Mouse (Mus musculus) embryonic facial prominence, embryonic 11.5 days (tissue): ENCODE measurements around the gene Clec18a. TPM values are rescaled to one million over a fixed set of nuclear protein-coding genes. Genes with fewer than 3 reads are reported as not detected.
"Not testable (repeated sequence)": the region's sequence is repeated elsewhere in the genome, so short reads cannot be mapped to it uniquely, and the experiment has no call there.

Source experiments
- ATAC-seq: fragments of 200-750 bp; cut with Nextera tagmentation; replicated peaks from 2 replicates; pipeline ENCODE4 v1.8.0; 2017; ENCODE audit warnings: low read depth; ENCODE audit not compliant: insufficient number of reproducible peaks, low FRiP score, low TSS enrichment
- DNase-seq: peaks from one replicate; pipeline ENCODE4 v3.0.0-alpha.2; 2015; ENCODE audit warnings: low spot score
- H3K27ac ChIP-seq: fragments of 300-500 bp; sonication (generic); replicated peaks from 2 replicates; pipeline ENCODE4 v1.5.1; 2014; ENCODE audit warnings: mild to moderate bottlenecking, low read depth, low read length, control low read depth
- H3K27me3 ChIP-seq: fragments of 300-500 bp; sonication (generic); 2 replicates; pipeline ENCODE4 v1.6.1; 2014; ENCODE audit warnings: mild to moderate bottlenecking, low read length, moderate library complexity, mixed read lengths; ENCODE audit not compliant: control insufficient read depth, insufficient read depth
- H3K36me3 ChIP-seq: fragments of 300-500 bp; sonication (generic); replicated peaks from 2 replicates; pipeline ENCODE4 v1.6.1; 2014; ENCODE audit warnings: low read depth, mild to moderate bottlenecking, low read length, moderate library complexity, mixed read lengths; ENCODE audit not compliant: control insufficient read depth, insufficient read depth
- H3K4me1 ChIP-seq: fragments of 300-500 bp; sonication (generic); 2 replicates; pipeline ENCODE4 v1.6.1; 2014; ENCODE audit warnings: low read length, mixed read lengths; ENCODE audit not compliant: control insufficient read depth, insufficient read depth
- H3K4me2 ChIP-seq: fragments of 300-500 bp; sonication (generic); 2 replicates; pipeline ENCODE4 v1.6.1; 2014; ENCODE audit warnings: low read depth, mild to moderate bottlenecking, control low read depth, low read length, moderate library complexity
- H3K4me3 ChIP-seq: fragments of 300-500 bp; sonication (generic); 2 replicates; pipeline ENCODE4 v1.5.1; 2014; ENCODE audit warnings: low read depth, low read length, control low read depth
- H3K9ac ChIP-seq: fragments of 300-500 bp; sonication (generic); replicated peaks from 2 replicates; pipeline ENCODE4 v1.6.1; 2014; ENCODE audit warnings: mild to moderate bottlenecking, control low read depth, low read length
- H3K9me3 ChIP-seq: fragments of 300-500 bp; sonication (generic); replicated peaks from 2 replicates; pipeline ENCODE4 v1.6.1; 2016; ENCODE audit warnings: mild to moderate bottlenecking, low read length, inconsistent platforms, mixed read lengths; ENCODE audit not compliant: control insufficient read depth
- WGBS: fragments of 180-500 bp; shearing (Covaris S2); extraction: QIAGEN DNeasy Blood & Tissue Kit; methylation state at CpG from one replicate; pipeline ENCODE4 v1.1.7; 2014; 5-methylcytosine and 5-hydroxymethylcytosine counted together
- microRNA-seq: library from miRNA; unstranded; fragments of <30 nt; microRNA quantifications from one replicate; pipeline ENCODE4, GENCODE M21; 2016; ENCODE audit warnings: borderline number of aligned reads
- polyA plus RNA-seq: library from polyadenylated mRNA; unstranded; fragments of >200 nt; fragmentation: Nextera tagmentation; extraction: Ambion mirVana; gene quantifications from 2 replicates; pipeline ENCODE4 v1.2.1, GENCODE M21; 2014

Gene Clec18a
- polyA plus RNA-seq, 1 experiment from 2014 or later, result 2.2 TPM

GRCm38 (mm10) chr8:111010230-111010991 is 81.8 kb downstream of the Clec18a start:
- H3K27ac ChIP-seq, DNase-seq, H3K4me2 ChIP-seq, H3K9ac ChIP-seq, H3K9me3 ChIP-seq, H3K27me3 ChIP-seq, H3K36me3 ChIP-seq, H3K4me1 ChIP-seq, ATAC-seq, H3K4me3 ChIP-seq: not testable (repeated sequence)
- WGBS, result 86% methylated on average over 8 of the region's 10 CpGs

Small RNA genes within 50 kb of the gene (microRNA-seq; reads per million reads assigned to microRNA genes)
- not detected for gene Gm24103
- 1.9 reads per million for gene Mir3473d

Other genes with a start within 250 kb of the Clec18a start
- gene Cog4, start 245.8 kb downstream of the Clec18a start, polyA plus RNA-seq, result 74.9 and 75.6 TPM in 2 replicates
- gene Sf3b3, start 245.6 kb downstream of the Clec18a start, polyA plus RNA-seq, result 212 and 213 TPM in 2 replicates
- gene Fuk, start 189.9 kb downstream of the Clec18a start, polyA plus RNA-seq, result 5.6 and 6.8 TPM in 2 replicates
- 15.1 and 17.4 TPM in 2 replicates for gene St3gal2, start 172.5 kb downstream of the Clec18a start, polyA plus RNA-seq
- gene Ddx19a, start 94.6 kb downstream of the Clec18a start, polyA plus RNA-seq, result 30.9 and 32.6 TPM in 2 replicates
- gene Ddx19b, start 60.7 kb downstream of the Clec18a start, polyA plus RNA-seq, result 4.5 and 6.5 TPM in 2 replicates
- gene Aars, start 59.3 kb downstream of the Clec18a start, polyA plus RNA-seq, result 60.9 and 68.6 TPM in 2 replicates
- 31.2 and 39.6 TPM in 2 replicates for gene Exosc6, start 36.1 kb downstream of the Clec18a start, polyA plus RNA-seq
- gene Pdpr, start 2.2 kb upstream of the Clec18a start, polyA plus RNA-seq, result 5.5 and 5.6 TPM in 2 replicates
- 75.6 and 79.7 TPM in 2 replicates for gene Glg1, start 166.8 kb upstream of the Clec18a start, polyA plus RNA-seq
- 95.7 and 96.7 TPM in 2 replicates for gene Rfwd3, start 207.8 kb upstream of the Clec18a start, polyA plus RNA-seq
- 0.14 and 0.82 TPM in 2 replicates for gene Mlkl, start 245.8 kb upstream of the Clec18a start, polyA plus RNA-seq